Mouse (Mus musculus): ENCODE measurements around the gene Gm1043. TPM values are rescaled to one million over a fixed set of nuclear protein-coding genes. Genes with fewer than 3 reads are reported as not detected.

The Gm1043 gene
- polyA plus RNA-seq, 1 experiment: not detected

- no peak overlapping the region for H3K27ac ChIP-seq (ENCODE audit: insufficient read depth, low read length)
- H3K9ac ChIP-seq (ENCODE audit: low read depth, poor library complexity, severe bottlenecking): no peak overlapping the region
- no peaks in the 10 kb centered on the region for H3K27me3 ChIP-seq (ENCODE audit: control insufficient read depth, insufficient read depth, low read length, poor library complexity, severe bottlenecking)
- no peak for TF ChIP-seq CTCF (IDR thresholded peaks at IDR 0.05; ENCODE audit: low read depth, low read length)
- no peak for TF ChIP-seq POLR2A (IDR thresholded peaks at IDR 0.05; ENCODE audit: insufficient read depth, low read length)
- no peak for TF ChIP-seq EP300 (IDR thresholded peaks at IDR 0.05; ENCODE audit: insufficient read depth, low read depth, low read length)
- no peaks in the 10 kb centered on the region for H3K9me3 ChIP-seq (replicated peaks; ENCODE audit: control insufficient read depth, insufficient read depth, low read length, poor library complexity, severe bottlenecking)
- peaks cover 13% of the 10 kb centered on the region for H3K4me1 ChIP-seq (ENCODE audit: control insufficient read depth, insufficient read depth, low read length)
- H3K36me3 ChIP-seq (ENCODE audit: control insufficient read depth, insufficient read depth, low read length, poor library complexity, severe bottlenecking): no peaks in the 10 kb centered on the region
- no peak overlapping the region for H3K4me3 ChIP-seq (ENCODE audit: low read depth, low read length)
These were observed 7.9 kb upstream of the Gm1043 start for GRCm38 (mm10) chr5:37077330-37077698.

GRCm38 (mm10) chr5:37079484-37079883, 5.7 kb upstream of the Gm1043 start:
- no peak overlapping the region for H3K4me3 ChIP-seq (ENCODE audit: low read depth, low read length)
- no peaks in the 10 kb centered on the region for H3K27me3 ChIP-seq (ENCODE audit: control insufficient read depth, insufficient read depth, low read length, poor library complexity, severe bottlenecking)
- H3K27ac ChIP-seq (ENCODE audit: insufficient read depth, low read length): no peak overlapping the region
- no peaks in the 10 kb centered on the region for H3K36me3 ChIP-seq (ENCODE audit: control insufficient read depth, insufficient read depth, low read length, poor library complexity, severe bottlenecking)
- no peak overlapping the region for H3K9ac ChIP-seq (ENCODE audit: low read depth, poor library complexity, severe bottlenecking)
- TF ChIP-seq POLR2A (IDR thresholded peaks at IDR 0.05; ENCODE audit: insufficient read depth, low read length): no peak
- no peak for TF ChIP-seq CTCF (IDR thresholded peaks at IDR 0.05; ENCODE audit: low read depth, low read length)
- TF ChIP-seq EP300 (IDR thresholded peaks at IDR 0.05; ENCODE audit: insufficient read depth, low read depth, low read length): no peak
- peaks cover 15% of the 10 kb centered on the region for H3K4me1 ChIP-seq (ENCODE audit: control insufficient read depth, insufficient read depth, low read length)
- H3K9me3 ChIP-seq (replicated peaks; ENCODE audit: control insufficient read depth, insufficient read depth, low read length, poor library complexity, severe bottlenecking): no peaks in the 10 kb centered on the region

- no peak overlapping the region for H3K9ac ChIP-seq (ENCODE audit: low read depth, poor library complexity, severe bottlenecking)
- H3K4me1 ChIP-seq (ENCODE audit: control insufficient read depth, insufficient read depth, low read length): peaks cover 15% of the 10 kb centered on the region
- H3K9me3 ChIP-seq (replicated peaks; ENCODE audit: control insufficient read depth, insufficient read depth, low read length, poor library complexity, severe bottlenecking): no peaks in the 10 kb centered on the region
- no peak overlapping the region for H3K27ac ChIP-seq (ENCODE audit: insufficient read depth, low read length)
- TF ChIP-seq POLR2A (IDR thresholded peaks at IDR 0.05; ENCODE audit: insufficient read depth, low read length): no peak
- TF ChIP-seq EP300 (IDR thresholded peaks at IDR 0.05; ENCODE audit: insufficient read depth, low read depth, low read length): no peak
- no peak for TF ChIP-seq CTCF (IDR thresholded peaks at IDR 0.05; ENCODE audit: low read depth, low read length)
- H3K36me3 ChIP-seq (ENCODE audit: control insufficient read depth, insufficient read depth, low read length, poor library complexity, severe bottlenecking): no peaks in the 10 kb centered on the region
- no peaks in the 10 kb centered on the region for H3K27me3 ChIP-seq (ENCODE audit: control insufficient read depth, insufficient read depth, low read length, poor library complexity, severe bottlenecking)
- H3K4me3 ChIP-seq (ENCODE audit: low read depth, low read length): no peak overlapping the region
These were observed 4.6 kb upstream of the Gm1043 start for GRCm38 (mm10) chr5:37080601-37081000.

GRCm38 (mm10) chr5:37082420-37082819, 2.8 kb upstream of the Gm1043 start:
- H3K4me1 ChIP-seq (ENCODE audit: control insufficient read depth, insufficient read depth, low read length): peaks cover 13% of the 10 kb centered on the region
- H3K36me3 ChIP-seq (ENCODE audit: control insufficient read depth, insufficient read depth, low read length, poor library complexity, severe bottlenecking): no peaks in the 10 kb centered on the region
- H3K27me3 ChIP-seq (ENCODE audit: control insufficient read depth, insufficient read depth, low read length, poor library complexity, severe bottlenecking): no peaks in the 10 kb centered on the region
- TF ChIP-seq CTCF (IDR thresholded peaks at IDR 0.05; ENCODE audit: low read depth, low read length) (no peak), EP300 (IDR thresholded peaks at IDR 0.05; ENCODE audit: insufficient read depth, low read depth, low read length) (no peak), POLR2A (IDR thresholded peaks at IDR 0.05; ENCODE audit: insufficient read depth, low read length) (no peak)
- H3K9ac ChIP-seq (ENCODE audit: low read depth, poor library complexity, severe bottlenecking): no peak overlapping the region
- H3K4me3 ChIP-seq (ENCODE audit: low read depth, low read length): no peak overlapping the region
- no peaks in the 10 kb centered on the region for H3K9me3 ChIP-seq (replicated peaks; ENCODE audit: control insufficient read depth, insufficient read depth, low read length, poor library complexity, severe bottlenecking)
- H3K27ac ChIP-seq (ENCODE audit: insufficient read depth, low read length): no peak overlapping the region

- no peak overlapping the region for H3K4me3 ChIP-seq (ENCODE audit: low read depth, low read length)
These were observed 1.9 kb upstream of the Gm1043 start for GRCm38 (mm10) chr5:37083209-37083770.

GRCm38 (mm10) chr5:37083850-37084249, 1.3 kb upstream of the Gm1043 start:
- TF ChIP-seq EP300 (IDR thresholded peaks at IDR 0.05; ENCODE audit: insufficient read depth, low read depth, low read length) (no peak), POLR2A (IDR thresholded peaks at IDR 0.05; ENCODE audit: insufficient read depth, low read length) (no peak), CTCF (IDR thresholded peaks at IDR 0.05; ENCODE audit: low read depth, low read length) (no peak)
- Histone ChIP-seq H3K9me3 (replicated peaks; ENCODE audit: control insufficient read depth, insufficient read depth, low read length, poor library complexity, severe bottlenecking) (no peaks in the 10 kb centered on the region), H3K27ac (ENCODE audit: insufficient read depth, low read length) (no peak overlapping the region), H3K27me3 (ENCODE audit: control insufficient read depth, insufficient read depth, low read length, poor library complexity, severe bottlenecking) (no peaks in the 10 kb centered on the region), H3K4me1 (ENCODE audit: control insufficient read depth, insufficient read depth, low read length) (peaks cover 15% of the 10 kb centered on the region), H3K9ac (ENCODE audit: low read depth, poor library complexity, severe bottlenecking) (no peak overlapping the region), H3K36me3 (ENCODE audit: control insufficient read depth, insufficient read depth, low read length, poor library complexity, severe bottlenecking) (no peaks in the 10 kb centered on the region), H3K4me3 (ENCODE audit: low read depth, low read length) (no peak overlapping the region)

More at GRCm38 (mm10) chr5:37083209-37083770, 1.9 kb upstream of the Gm1043 start:
- no peaks in the 10 kb centered on the region for H3K9me3 ChIP-seq (replicated peaks; ENCODE audit: control insufficient read depth, insufficient read depth, low read length, poor library complexity, severe bottlenecking)
- TF ChIP-seq CTCF (IDR thresholded peaks at IDR 0.05; ENCODE audit: low read depth, low read length) (no peak), POLR2A (IDR thresholded peaks at IDR 0.05; ENCODE audit: insufficient read depth, low read length) (no peak), EP300 (IDR thresholded peaks at IDR 0.05; ENCODE audit: insufficient read depth, low read depth, low read length) (no peak)
- no peak overlapping the region for H3K27ac ChIP-seq (ENCODE audit: insufficient read depth, low read length)
- no peaks in the 10 kb centered on the region for H3K27me3 ChIP-seq (ENCODE audit: control insufficient read depth, insufficient read depth, low read length, poor library complexity, severe bottlenecking)
- H3K4me1 ChIP-seq (ENCODE audit: control insufficient read depth, insufficient read depth, low read length): peaks cover 13% of the 10 kb centered on the region
- H3K36me3 ChIP-seq (ENCODE audit: control insufficient read depth, insufficient read depth, low read length, poor library complexity, severe bottlenecking): no peaks in the 10 kb centered on the region
- no peak overlapping the region for H3K9ac ChIP-seq (ENCODE audit: low read depth, poor library complexity, severe bottlenecking)
